Mouse (Mus musculus) hindbrain, postnatal 0 days (tissue): Measurements from ENCODE around the gene Prr13. TPM values are rescaled to one million over a fixed set of nuclear protein-coding genes. Genes with fewer than 3 reads are reported as not detected.

Experiments used
- ATAC-seq: fragments of 200-750 bp; cut with Nextera tagmentation; 2 replicates; pipeline ENCODE4 v1.8.0; 2017; ENCODE audit warnings: mild to moderate bottlenecking, moderate TSS enrichment, moderate library complexity
- DNase-seq: peaks from one replicate; pipeline ENCODE4 v3.0.0-alpha.2; 2015; ENCODE audit warnings: low spot score
- H3K27ac ChIP-seq: fragments of 300-500 bp; sonication (generic); 2 replicates; pipeline ENCODE4 v1.5.1; 2014; ENCODE audit warnings: mild to moderate bottlenecking
- H3K27me3 ChIP-seq: fragments of 300-500 bp; sonication (generic); 2 replicates; pipeline ENCODE4 v1.6.1; 2014; ENCODE audit warnings: low read length, mixed read lengths; ENCODE audit not compliant: insufficient read depth
- H3K36me3 ChIP-seq: fragments of 300-500 bp; sonication (generic); 2 replicates; pipeline ENCODE4 v1.6.1; 2014; ENCODE audit warnings: low read length, mixed read lengths; ENCODE audit not compliant: insufficient read depth
- H3K4me1 ChIP-seq: fragments of 300-500 bp; sonication (generic); 2 replicates; pipeline ENCODE4 v1.6.1; 2014; ENCODE audit warnings: antibody characterized with exemption, low read length, mixed read lengths; ENCODE audit not compliant: insufficient read depth
- H3K4me2 ChIP-seq: fragments of 300-500 bp; sonication (generic); 2 replicates; pipeline ENCODE4 v1.6.1; 2014; ENCODE audit warnings: low read depth, mild to moderate bottlenecking, low read length, moderate library complexity, mixed read lengths
- H3K4me3 ChIP-seq: fragments of 300-500 bp; sonication (generic); 2 replicates; pipeline ENCODE4 v1.5.1; 2014; ENCODE audit warnings: low read length
- H3K9ac ChIP-seq: fragments of 300-500 bp; sonication (generic); replicated peaks from 2 replicates; pipeline ENCODE4 v1.6.1; 2014; ENCODE audit warnings: mild to moderate bottlenecking, low read length, moderate library complexity, mixed read lengths
- H3K9me3 ChIP-seq: fragments of 300-500 bp; sonication (generic); 2 replicates; pipeline ENCODE4 v1.6.1; 2016; ENCODE audit warnings: low read length, mixed read lengths
- CTCF ChIP-seq: IDR thresholded peaks from 2 replicates; pipeline ENCODE4 v1.5.1; 2016; ENCODE audit warnings: antibody characterized with exemption, control low read depth, low read depth
- WGBS: fragments of 180-500 bp; shearing (Covaris S2); extraction: QIAGEN DNeasy Blood & Tissue Kit; methylation state at CpG from one replicate; pipeline ENCODE4 v1.1.7; 2014; 5-methylcytosine and 5-hydroxymethylcytosine counted together
- polyA plus RNA-seq: library from polyadenylated mRNA; unstranded; fragments of >200 nt; fragmentation: Nextera tagmentation; extraction: Ambion mirVana; gene quantifications from 2 replicates; pipeline ENCODE4 v1.2.1, GENCODE M21; 2015
- total RNA-seq: library from RNA; depleted of rRNA; stranded (reverse); fragments of >200 nt; gene quantifications from 2 replicates; pipeline ENCODE4 v1.2.3, GENCODE M21; 2014

Prr13 gene
- total and polyA plus RNA-seq, 2 experiments from 2014 or later, result 28.0 to 90.4 TPM

GRCm38 (mm10) chr15:102459847-102460246 lies 1.0 kb downstream of the Prr13 start:
- no peaks in the 10 kb centered on the region for H3K4me1 ChIP-seq
- 77% methylated on average over 5 of the region's 5 CpGs for WGBS
- H3K4me3 ChIP-seq, result no peak overlapping the region
- H3K4me2 ChIP-seq, result peak overlapping the region; percentile 74; the same call in 1 of the 2 replicates
- DNase-seq, result no peak
- H3K36me3 ChIP-seq, result no peaks in the 10 kb centered on the region; the same call in 1 of the 2 replicates
- H3K9me3 ChIP-seq, result no peaks in the 10 kb centered on the region
- TF ChIP-seq CTCF, result no peak
- no peak for ATAC-seq
- H3K27me3 ChIP-seq, result no peaks in the 10 kb centered on the region
- no peak overlapping the region for H3K9ac ChIP-seq
- no peak overlapping the region for H3K27ac ChIP-seq

- no peak overlapping the region for H3K4me2 ChIP-seq
- no peaks in the 10 kb centered on the region for H3K4me1 ChIP-seq
These were observed 1.6 kb downstream of the Prr13 start for GRCm38 (mm10) chr15:102460409-102460808.

GRCm38 (mm10) chr15:102460971-102461370 lies 2.1 kb downstream of the Prr13 start:
- WGBS, result 75% methylated on average over 4 of the region's 4 CpGs
- DNase-seq (no peak), ATAC-seq (no peak)
- Histone ChIP-seq H3K4me3 (no peak overlapping the region), H3K27me3 (no peaks in the 10 kb centered on the region), H3K36me3 (no peaks in the 10 kb centered on the region; the same call in 1 of the 2 replicates), H3K9me3 (no peaks in the 10 kb centered on the region), H3K4me1 (no peaks in the 10 kb centered on the region), H3K9ac (no peak overlapping the region), H3K4me2 (no peak overlapping the region), H3K27ac (no peak overlapping the region)
- TF ChIP-seq CTCF, result no peak

More at GRCm38 (mm10) chr15:102460409-102460808, 1.6 kb downstream of the Prr13 start:
- ATAC-seq, result no peak
- DNase-seq, result no peak
- Histone ChIP-seq H3K27ac (no peak overlapping the region), H3K27me3 (no peaks in the 10 kb centered on the region), H3K9ac (no peak overlapping the region), H3K4me3 (no peak overlapping the region), H3K36me3 (no peaks in the 10 kb centered on the region; the same call in 1 of the 2 replicates), H3K9me3 (no peaks in the 10 kb centered on the region)
- no peak for TF ChIP-seq CTCF
- 78% methylated on average over 12 of the region's 12 CpGs for WGBS

GRCm38 (mm10) chr15:102461430-102462075 lies 2.7 kb downstream of the Prr13 start:
- H3K27me3 ChIP-seq, result no peaks in the 10 kb centered on the region
- no peak overlapping the region for H3K4me2 ChIP-seq
- no peaks in the 10 kb centered on the region; the same call in 1 of the 2 replicates for H3K36me3 ChIP-seq
- no peak overlapping the region for H3K4me3 ChIP-seq
- H3K9ac ChIP-seq, result no peak overlapping the region
- ATAC-seq, result no peak
- no peaks in the 10 kb centered on the region for H3K9me3 ChIP-seq
- WGBS, result 83% methylated on average over 9 of the region's 9 CpGs
- H3K4me1 ChIP-seq, result no peaks in the 10 kb centered on the region
- TF ChIP-seq CTCF, result no peak
- DNase-seq, result no peak
- H3K27ac ChIP-seq, result no peak overlapping the region

- no peak for ATAC-seq
- peak; percentile 58 for TF ChIP-seq CTCF
- no peaks in the 10 kb centered on the region; the same call in 1 of the 2 replicates for H3K36me3 ChIP-seq
- no peaks in the 10 kb centered on the region for H3K4me1 ChIP-seq
- H3K9ac ChIP-seq, result no peak overlapping the region
- no peaks in the 10 kb centered on the region for H3K27me3 ChIP-seq
- H3K9me3 ChIP-seq, result peaks cover 1% of the 10 kb centered on the region; the same call in 1 of the 2 replicates
- no peak overlapping the region for H3K4me3 ChIP-seq
- H3K27ac ChIP-seq, result no peak overlapping the region
- no peak overlapping the region for H3K4me2 ChIP-seq
- no peak for DNase-seq
These were observed 4.8 kb downstream of the Prr13 start for GRCm38 (mm10) chr15:102463666-102464065.

- H3K4me3 ChIP-seq, result no peak overlapping the region
- H3K27ac ChIP-seq, result no peak overlapping the region
- DNase-seq (no peak), ATAC-seq (no peak)
- no peak for TF ChIP-seq CTCF
- H3K9me3 ChIP-seq, result peaks cover 2% of the 10 kb centered on the region; the same call in 1 of the 2 replicates
- no peak overlapping the region for H3K9ac ChIP-seq
- no peaks in the 10 kb centered on the region for H3K36me3 ChIP-seq
- H3K4me2 ChIP-seq, result no peak overlapping the region
- 95% methylated on average over 9 of the region's 9 CpGs for WGBS
- H3K4me1 ChIP-seq, result peaks cover 6% of the 10 kb centered on the region; the same call in 1 of the 2 replicates
- no peaks in the 10 kb centered on the region for H3K27me3 ChIP-seq
These were observed 10.0 kb downstream of the Prr13 start for GRCm38 (mm10) chr15:102468675-102469370.

- Histone ChIP-seq H3K4me3 (peak within 1 kb of the TSS; percentile 88), H3K9me3 (peaks cover 2% of the 10 kb centered on the region; the same call in 1 of the 2 replicates), H3K27me3 (no peaks in the 10 kb centered on the region), H3K27ac (peak within 1 kb of the TSS; percentile 96), H3K4me1 (peaks cover 6% of the 10 kb centered on the region; the same call in 1 of the 2 replicates), H3K36me3 (peaks cover 9% of the 10 kb centered on the region), H3K9ac (peak within 1 kb of the TSS; percentile 88), H3K4me2 (peak within 1 kb of the TSS; percentile 59)
- ATAC-seq (peak; percentile 99), DNase-seq (peak; percentile 100)
- WGBS, result under 1% methylated on average over 34 of the region's 40 CpGs
- TF ChIP-seq CTCF, result peak; percentile 90
These were observed 11.4 kb downstream of the Prr13 start, which contains the start of gene Pcbp2 for GRCm38 (mm10) chr15:102470183-102470604. Gene Pcbp2, plus strand, starts transcription at chr15:102470539.
